ENCODE assay signal across 29 mouse cellular contexts in the genomic region with DNA sequence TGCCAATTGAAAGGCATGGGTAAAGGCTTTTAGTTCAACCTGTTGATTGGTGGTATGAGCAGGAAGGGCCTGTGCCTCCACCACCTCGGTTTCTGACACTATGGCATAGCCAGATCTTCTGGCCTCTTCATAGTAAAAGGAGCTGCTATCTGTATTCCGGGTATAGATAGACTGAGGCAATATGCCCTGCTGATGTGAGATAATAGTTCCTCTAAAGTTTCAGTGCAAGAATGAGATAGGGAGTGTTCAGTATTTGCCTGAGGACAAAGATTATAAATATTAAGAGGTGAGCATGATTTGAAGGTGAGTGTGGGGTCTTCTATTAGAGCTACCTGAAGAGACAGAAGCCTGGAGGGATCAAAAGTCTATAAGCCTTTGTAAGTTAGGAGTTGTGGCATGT.
"Had no signal": no experiment of that assay in that cellular context is flagged by ENCODE, and none has a peak within 500 bp of the region (broad histone marks: within the 10 kb centered on the region; RNA-seq: fewer than 3 reads in every experiment).

No protein-coding gene starts in this region.

- DNase-seq: left cerebral cortex, postnatal 4 days; lung, adult 18-20 months; lung, adult 2 months; lung, embryonic 14.5 days; lung, postnatal 10 days; lung, postnatal 14 days; lung, postnatal 36 days; lung, postnatal 4 days; midbrain, embryonic 14.5 days had no signal

- H3K9ac ChIP-seq: limb, embryonic 12.5 days; limb, embryonic 13.5 days; limb, embryonic 15.5 days; liver, embryonic 14.5 days; liver, embryonic 15.5 days; lung, embryonic 14.5 days; lung, embryonic 15.5 days; midbrain, embryonic 12.5 days; midbrain, embryonic 13.5 days; midbrain, embryonic 15.5 days; neural tube, embryonic 12.5 days had no signal

- H3K4me2 ChIP-seq: limb, embryonic 12.5 days; limb, embryonic 13.5 days; limb, embryonic 15.5 days; liver, embryonic 11.5 days; liver, embryonic 15.5 days; lung, embryonic 14.5 days; lung, embryonic 15.5 days; midbrain, embryonic 11.5 days; midbrain, embryonic 12.5 days; midbrain, embryonic 13.5 days; midbrain, embryonic 15.5 days; neural tube, embryonic 12.5 days had no signal

- H3K27ac ChIP-seq: left cerebral cortex, adult 2 months; limb, embryonic 10.5 days; limb, embryonic 12.5 days; limb, embryonic 13.5 days; limb, embryonic 15.5 days; liver, embryonic 14.5 days; liver, embryonic 15.5 days; lung, embryonic 15.5 days; macrophage; midbrain, embryonic 10.5 days; midbrain, embryonic 12.5 days; midbrain, embryonic 13.5 days; midbrain, embryonic 15.5 days; neural tube, embryonic 12.5 days had no signal

- H3K4me1 ChIP-seq: limb, embryonic 10.5 days; limb, embryonic 12.5 days; limb, embryonic 13.5 days; limb, embryonic 15.5 days; liver, embryonic 15.5 days; lung, embryonic 15.5 days; megakaryocyte, embryonic 14.5 days; midbrain, embryonic 10.5 days; midbrain, embryonic 12.5 days; midbrain, embryonic 13.5 days; midbrain, embryonic 15.5 days; neural tube, embryonic 12.5 days had no signal

- H3K27me3 ChIP-seq: limb, embryonic 12.5 days; limb, embryonic 13.5 days; limb, embryonic 15.5 days; liver, embryonic 15.5 days; lung, embryonic 15.5 days; megakaryocyte, embryonic 14.5 days; midbrain, embryonic 12.5 days; midbrain, embryonic 13.5 days; midbrain, embryonic 15.5 days; neural tube, embryonic 12.5 days had no signal

- H3K36me3 ChIP-seq: limb, embryonic 10.5 days; limb, embryonic 12.5 days; limb, embryonic 13.5 days; limb, embryonic 15.5 days; liver, embryonic 15.5 days; lung, embryonic 15.5 days; midbrain, embryonic 10.5 days; midbrain, embryonic 12.5 days; midbrain, embryonic 13.5 days; midbrain, embryonic 15.5 days; neural tube, embryonic 12.5 days had no signal

- H3K9me3 ChIP-seq: limb, embryonic 10.5 days; limb, embryonic 12.5 days; limb, embryonic 13.5 days; limb, embryonic 15.5 days; liver, embryonic 15.5 days; lung, embryonic 15.5 days; midbrain, embryonic 10.5 days; midbrain, embryonic 12.5 days; midbrain, embryonic 13.5 days; midbrain, embryonic 15.5 days; neural tube, embryonic 12.5 days had no signal

- H3K4me3 ChIP-seq: left cerebral cortex, adult 2 months; limb, embryonic 10.5 days; limb, embryonic 12.5 days; limb, embryonic 13.5 days; limb, embryonic 15.5 days; liver, embryonic 15.5 days; lung, embryonic 15.5 days; megakaryocyte, embryonic 14.5 days; midbrain, embryonic 10.5 days; midbrain, embryonic 12.5 days; midbrain, embryonic 13.5 days; midbrain, embryonic 15.5 days; myocyte; neural tube, embryonic 12.5 days had no signal

- ATAC-seq: lung, postnatal 0 days; midbrain, embryonic 13.5 days; midbrain, embryonic 15.5 days; midbrain, embryonic 16.5 days had no signal
